Mouse (Mus musculus): ENCODE measurements at regions not wholly inside any gene's neighbourhood (a gene's known extent, or its start where the extent isn't known, plus 50 kb on each side); places are given as distances from the start of the nearest gene placed in this dataset.

- no peak for DNase-seq (ENCODE audit: extremely low read depth, insufficient read length, low spot score)
These were observed 279.0 kb downstream of the Cdh26 start for GRCm38 (mm10) chr2:178709192-178709881.

- no peak for DNase-seq (ENCODE audit: extremely low read depth, insufficient read length, low spot score)
These were observed 279.7 kb downstream of the Cdh26 start for GRCm38 (mm10) chr2:178710001-178710400.

DNA sequence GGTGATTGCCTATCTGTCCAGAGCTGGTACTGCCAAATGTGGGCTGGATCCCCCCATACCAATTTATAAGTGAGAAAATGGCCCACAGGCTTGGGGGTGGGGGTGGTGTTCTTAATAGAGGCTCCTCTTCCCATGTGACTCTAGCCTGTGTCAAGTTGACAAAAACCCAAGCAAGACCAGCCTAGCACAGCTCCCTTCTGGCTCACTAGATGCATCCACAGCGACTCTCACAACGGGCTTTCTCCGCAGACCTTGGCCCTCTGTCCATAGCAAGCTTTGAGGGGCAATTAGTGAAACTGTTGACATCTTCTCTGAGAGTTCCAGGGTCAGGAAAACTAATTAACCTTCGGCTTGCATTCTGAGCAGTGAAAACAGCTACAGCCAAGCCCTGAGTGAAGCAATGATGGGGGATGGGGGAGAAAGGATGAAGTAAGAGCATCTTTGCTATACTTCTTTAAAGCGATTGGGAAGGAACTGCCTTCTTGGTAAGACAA, 281.3 kb downstream of the Cdh26 start:
- no peak for DNase-seq (ENCODE audit: extremely low read depth, insufficient read length, low spot score)

DNA sequence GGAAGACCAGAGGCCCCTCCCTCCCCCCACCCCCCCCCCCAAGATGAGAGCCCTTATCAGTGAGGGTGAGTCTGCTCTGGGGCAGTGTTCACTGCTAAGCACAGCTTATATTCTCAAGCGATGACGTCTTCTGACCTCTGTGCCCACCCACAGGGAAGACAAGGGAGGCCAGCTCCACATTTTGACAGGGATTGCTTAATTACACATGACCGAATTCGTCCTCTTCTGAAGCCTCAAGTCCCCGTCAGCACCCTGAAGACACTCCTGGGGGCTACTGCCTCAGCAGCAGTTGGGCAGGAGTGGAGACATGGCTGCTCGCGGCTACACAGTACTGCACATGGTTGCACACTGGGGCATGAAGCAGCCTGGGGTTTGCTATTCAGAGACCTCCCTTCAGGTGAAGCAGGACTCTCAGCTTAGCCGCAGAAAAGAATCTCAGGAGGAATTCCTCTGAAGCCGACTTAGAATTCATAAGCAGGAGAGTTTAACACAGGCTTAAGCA, 282.1 kb downstream of the Cdh26 start:
- DNase-seq (ENCODE audit: extremely low read depth, insufficient read length, low spot score), result no peak

DNA sequence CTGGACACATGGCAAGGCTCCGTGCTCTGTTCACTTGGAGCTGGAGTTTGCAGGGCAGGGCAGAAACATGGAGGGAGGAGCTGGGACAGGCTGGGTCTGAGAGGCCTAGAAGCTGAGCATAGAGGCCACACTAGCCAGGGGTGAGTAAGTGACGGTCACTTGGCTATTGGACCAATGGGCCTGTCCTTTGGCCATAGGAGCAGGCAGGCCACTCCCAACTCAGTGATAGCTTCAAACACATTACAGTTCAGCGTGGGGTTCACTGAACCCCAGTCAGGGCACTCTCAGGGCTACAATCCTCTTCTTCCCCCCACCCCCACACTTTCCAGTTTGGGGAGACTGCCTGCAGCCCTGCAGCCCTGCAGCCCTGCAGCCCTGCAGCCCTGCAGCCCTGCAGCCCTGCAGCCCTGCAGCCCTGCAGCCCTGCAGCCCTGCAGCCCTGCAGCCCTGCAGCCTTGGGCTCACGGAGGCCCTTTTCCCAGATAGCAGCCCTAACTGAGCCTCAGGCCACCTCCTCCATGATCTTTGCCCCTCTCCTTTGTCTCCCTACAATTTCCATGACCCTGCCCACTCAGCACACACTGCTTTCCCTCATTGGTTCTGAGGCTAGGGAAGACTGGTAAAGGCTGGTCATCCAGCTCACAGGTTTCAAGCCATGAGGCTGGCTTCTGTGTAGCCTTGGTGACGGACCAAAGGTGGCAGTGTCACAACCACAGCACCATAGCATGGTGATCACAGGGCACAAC, 285.3 kb downstream of the Cdh26 start:
- no peak for DNase-seq (ENCODE audit: extremely low read depth, insufficient read length, low spot score)

- peak; percentile 42 for DNase-seq (ENCODE audit: extremely low read depth, insufficient read length, low spot score)
These were observed 287.7 kb downstream of the Cdh26 start for GRCm38 (mm10) chr2:178718048-178718447.

- no peak for DNase-seq (ENCODE audit: extremely low read depth, insufficient read length, low spot score)
These were observed 293.1 kb downstream of the Cdh26 start for GRCm38 (mm10) chr2:178723455-178723854.

GRCm38 (mm10) chr2:178724228-178724627, 293.9 kb downstream of the Cdh26 start:
- no peak for DNase-seq (ENCODE audit: extremely low read depth, insufficient read length, low spot score)

- no peak for DNase-seq (ENCODE audit: extremely low read depth, insufficient read length, low spot score)
These were observed 297.8 kb downstream of the Cdh26 start for GRCm38 (mm10) chr2:178727930-178728793.

DNA sequence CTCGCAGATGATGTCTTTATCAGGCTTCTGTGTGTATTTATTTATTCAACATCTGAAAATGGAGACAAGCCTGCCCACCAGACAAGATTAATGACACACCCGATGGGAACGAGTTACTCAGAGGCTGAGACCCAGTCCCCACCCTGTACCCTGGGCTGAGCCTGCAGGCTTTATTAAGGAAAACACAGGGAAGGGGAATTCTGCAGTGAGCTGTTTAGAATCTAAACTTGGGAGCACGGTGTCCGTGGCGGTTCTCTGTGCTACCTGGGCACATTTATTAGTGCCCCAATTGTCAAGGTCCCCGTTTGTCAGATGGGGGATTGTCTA, 298.4 kb downstream of the Cdh26 start:
- no peak for DNase-seq (ENCODE audit: extremely low read depth, insufficient read length, low spot score)

DNA sequence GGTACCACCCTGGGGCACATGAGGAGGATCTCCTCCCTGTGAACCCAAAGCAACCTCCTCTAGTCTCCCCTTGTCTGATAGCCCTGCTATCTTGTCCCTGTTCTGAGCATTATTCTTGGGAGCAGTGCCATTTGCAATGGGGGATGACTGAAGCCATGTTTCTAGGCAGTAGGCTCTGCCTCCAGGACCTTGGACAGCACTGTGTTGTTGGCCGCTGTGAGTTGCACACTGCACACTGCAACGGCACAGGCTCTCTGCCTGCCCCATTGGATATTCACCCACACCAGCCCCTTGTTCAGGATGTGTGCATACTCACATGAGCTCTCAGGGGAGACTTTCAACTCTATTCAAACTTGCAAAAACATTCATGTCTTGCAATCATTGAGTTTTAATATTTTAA, 304.8 kb downstream of the Cdh26 start:
- no peak for DNase-seq (ENCODE audit: extremely low read depth, insufficient read length, low spot score)

DNA sequence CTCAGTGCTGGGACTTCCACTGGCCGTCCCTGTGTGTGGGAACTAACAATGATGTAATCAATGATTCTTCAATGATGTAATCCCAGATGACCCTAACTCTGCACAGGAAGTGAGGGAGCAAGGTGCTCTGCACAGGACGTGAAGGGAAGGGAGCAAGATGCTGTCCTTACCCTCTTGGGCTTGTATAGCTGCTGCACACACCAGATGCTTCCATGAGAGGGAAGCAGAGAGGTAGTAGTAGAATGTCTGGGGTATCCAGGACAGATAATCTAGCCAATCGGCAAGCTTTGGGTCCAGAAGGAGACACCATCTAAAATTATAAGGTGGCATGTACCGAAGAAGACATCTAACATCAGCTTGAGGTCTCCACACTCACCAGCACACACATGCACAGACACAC, 314.3 kb downstream of the Cdh26 start:
- no peak for DNase-seq (ENCODE audit: extremely low read depth, insufficient read length, low spot score)

- DNase-seq (ENCODE audit: extremely low read depth, insufficient read length, low spot score), result no peak
These were observed 315.1 kb downstream of the Cdh26 start for GRCm38 (mm10) chr2:178745296-178746015.

GRCm38 (mm10) chr2:178751247-178751646, 320.9 kb downstream of the Cdh26 start:
- no peak for DNase-seq (ENCODE audit: extremely low read depth, insufficient read length, low spot score)

DNA sequence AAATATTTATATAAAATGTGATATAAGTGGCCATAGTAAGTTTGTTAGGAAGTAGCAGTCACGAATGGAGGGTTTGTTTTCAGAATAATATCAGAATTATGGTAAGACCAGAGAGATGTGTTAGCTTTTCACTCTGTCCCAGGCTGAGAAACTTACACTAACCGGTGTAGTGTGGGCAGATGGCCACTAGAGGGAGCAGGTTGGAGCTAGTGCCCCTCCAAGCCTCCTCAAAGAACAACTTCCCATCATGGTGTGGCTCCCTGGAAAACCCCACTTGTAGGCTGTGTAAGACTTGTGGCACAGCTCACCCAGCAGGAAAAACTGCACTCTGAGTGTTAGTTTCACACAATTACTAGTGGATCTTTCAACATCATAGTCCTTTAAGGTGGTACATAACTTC, 328.0 kb downstream of the Cdh26 start:
- DNase-seq (ENCODE audit: extremely low read depth, insufficient read length, low spot score), result no peak

DNA sequence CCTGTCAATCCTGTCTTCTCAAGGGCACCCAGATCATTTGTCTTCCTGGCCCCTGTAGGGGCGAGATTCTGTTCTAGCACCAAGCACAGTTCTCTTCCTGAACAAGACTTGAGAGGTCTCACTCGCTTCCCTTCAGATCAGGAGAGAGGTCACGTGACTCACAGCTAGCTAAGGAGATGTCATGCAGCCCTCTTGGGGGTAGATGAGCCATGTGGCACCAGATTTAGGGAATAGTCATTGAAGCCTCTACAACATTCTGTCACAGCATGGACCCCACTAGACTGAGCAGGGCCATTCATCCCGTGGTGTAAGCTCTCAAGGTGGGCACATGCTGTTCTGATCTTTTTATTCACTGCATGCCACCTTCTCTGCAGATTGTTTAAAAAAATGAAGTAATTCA, 338.2 kb downstream of the Cdh26 start:
- DNase-seq (ENCODE audit: extremely low read depth, insufficient read length, low spot score), result no peak

- no peak for DNase-seq (ENCODE audit: extremely low read depth, insufficient read length, low spot score)
These were observed 338.7 kb downstream of the Cdh26 start for GRCm38 (mm10) chr2:178769001-178769400.

DNA sequence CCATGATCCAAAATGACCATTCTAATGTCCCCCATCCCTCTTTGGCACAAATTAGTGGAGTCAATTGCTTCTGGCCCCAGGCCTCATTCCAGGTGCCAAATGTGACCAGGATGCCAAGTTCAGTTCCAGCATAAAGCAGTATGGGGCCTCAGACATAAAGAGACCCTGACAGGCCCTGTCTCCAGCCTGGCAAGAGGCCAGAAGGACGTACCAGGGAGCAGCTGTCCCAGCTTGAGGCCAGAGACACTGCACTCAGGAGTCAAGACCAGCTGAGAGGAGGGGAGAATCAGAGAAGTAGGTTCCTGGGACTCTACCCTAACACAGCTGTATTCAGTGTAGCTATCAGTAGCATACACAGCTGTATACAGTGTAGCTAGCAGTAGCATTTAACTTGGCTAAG, 341.1 kb downstream of the Cdh26 start:
- no peak for DNase-seq (ENCODE audit: extremely low read depth, insufficient read length, low spot score)

DNA sequence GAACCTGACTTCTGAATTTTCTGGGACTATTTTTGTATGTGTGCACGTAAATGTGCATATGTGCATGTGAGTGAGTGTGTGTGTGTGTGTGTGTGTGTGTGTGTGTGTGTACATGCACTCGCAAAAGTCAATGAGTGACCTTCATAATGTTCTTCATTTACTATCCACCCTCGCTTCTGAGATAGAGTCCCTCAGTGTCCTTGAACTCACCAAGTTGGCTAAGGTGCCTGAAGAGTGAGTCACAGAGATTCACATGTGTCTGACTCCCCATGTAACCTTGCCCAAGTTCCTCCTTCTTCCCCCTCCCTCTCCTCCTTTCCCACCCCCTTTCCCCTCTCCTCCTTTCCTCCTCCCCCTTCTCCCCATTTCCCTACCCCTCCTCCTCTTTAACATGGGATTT, 341.6 kb downstream of the Cdh26 start:
- no peak for DNase-seq (ENCODE audit: extremely low read depth, insufficient read length, low spot score)

- DNase-seq (ENCODE audit: extremely low read depth, insufficient read length, low spot score), result no peak
These were observed 354.7 kb downstream of the Cdh26 start for GRCm38 (mm10) chr2:178784822-178785589.
